Mouse (Mus musculus) skeletal muscle tissue, adult 2 months (tissue): ENCODE measurements around the gene Gabbr2.

Source experiments
- DNase-seq: peaks from one replicate; pipeline ENCODE4 v3.0.0-alpha.2; 2012; ENCODE audit warnings: low read depth, low spot score

Gene Gabbr2

GRCm38 (mm10) chr4:46614641-46615040 is 377.0 kb downstream of the Gabbr2 start:
- DNase-seq: no peak

GRCm38 (mm10) chr4:46613618-46614017 is 378.1 kb downstream of the Gabbr2 start:
- no peak for DNase-seq
